Mouse (Mus musculus) urinary bladder, postnatal 14 days (tissue): ENCODE measurements around the gene Ikzf2.

Experiments
- DNase-seq: peaks from one replicate; pipeline ENCODE4 v3.0.0; 2021; ENCODE audit warnings: low spot score

Gene Ikzf2

DNA sequence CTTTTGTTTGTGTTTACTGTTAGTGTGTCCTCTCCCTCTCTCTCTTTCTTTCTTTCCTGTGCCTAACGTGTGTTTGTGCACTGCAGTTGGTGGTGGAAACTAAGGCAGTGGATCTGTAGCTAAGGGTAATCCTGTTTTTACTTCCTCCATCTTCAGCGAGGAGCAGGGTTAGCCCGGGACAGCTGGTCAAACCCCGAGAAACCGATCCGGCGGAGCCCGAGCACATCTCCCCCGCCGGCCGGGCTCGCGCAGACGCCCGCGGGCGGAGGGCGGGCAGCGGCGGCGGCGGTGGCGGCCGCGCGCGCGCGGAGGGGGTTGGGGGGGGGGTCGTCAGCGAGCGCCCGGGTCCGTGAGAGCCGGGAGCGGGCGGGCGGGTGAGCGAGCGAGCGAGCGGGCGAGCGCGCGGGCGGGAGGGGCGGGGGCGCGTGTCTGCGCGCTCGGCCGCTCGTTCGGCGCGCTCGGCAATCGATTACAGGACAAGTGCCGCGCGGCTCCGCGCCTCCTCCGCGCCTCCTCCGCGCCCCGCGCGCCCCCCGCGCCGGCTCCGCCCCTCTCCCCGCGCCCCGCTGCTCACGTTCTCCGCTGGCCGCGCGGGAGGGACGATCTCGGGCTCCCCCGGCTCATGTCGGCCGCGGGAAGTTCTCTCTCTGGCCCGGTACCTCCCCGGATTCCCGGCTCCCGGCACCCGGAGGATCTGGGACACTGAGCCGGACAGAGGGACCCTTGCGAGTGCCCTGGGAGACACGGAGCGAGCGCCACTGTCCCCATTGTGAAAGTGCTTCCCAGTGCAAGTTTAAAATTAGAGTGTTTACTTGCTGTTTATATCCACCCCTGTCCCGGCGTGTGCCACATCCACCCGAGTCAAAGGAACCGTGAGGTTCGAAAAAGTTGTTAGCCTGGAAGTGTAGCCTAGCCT lies at the start of gene Ikzf2:
TSS of gene Ikzf2 (minus strand) at position 170 of the 916 bp plus-strand sequence.
- DNase-seq, result peak; percentile 80

DNA sequence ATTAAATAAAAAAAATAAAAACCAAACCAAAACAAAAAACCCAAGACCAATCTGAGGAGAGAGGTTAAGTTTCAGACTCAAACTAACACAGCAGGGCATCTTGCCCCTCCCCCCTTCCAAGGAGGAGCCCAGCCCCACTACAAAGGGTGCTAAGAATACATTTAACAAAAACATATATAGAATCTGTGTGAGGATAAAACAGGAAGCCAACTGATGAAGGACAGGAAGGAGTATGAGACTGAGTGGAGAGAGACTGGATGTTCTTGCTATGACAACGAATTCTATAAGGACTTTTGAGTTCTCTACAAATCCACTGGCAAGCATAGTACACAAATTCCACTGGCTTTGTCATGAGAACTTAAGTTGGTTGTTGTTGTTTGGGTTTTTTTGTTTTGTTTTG lies 42.7 kb upstream of the Ikzf2 start:
- no peak for DNase-seq

DNA sequence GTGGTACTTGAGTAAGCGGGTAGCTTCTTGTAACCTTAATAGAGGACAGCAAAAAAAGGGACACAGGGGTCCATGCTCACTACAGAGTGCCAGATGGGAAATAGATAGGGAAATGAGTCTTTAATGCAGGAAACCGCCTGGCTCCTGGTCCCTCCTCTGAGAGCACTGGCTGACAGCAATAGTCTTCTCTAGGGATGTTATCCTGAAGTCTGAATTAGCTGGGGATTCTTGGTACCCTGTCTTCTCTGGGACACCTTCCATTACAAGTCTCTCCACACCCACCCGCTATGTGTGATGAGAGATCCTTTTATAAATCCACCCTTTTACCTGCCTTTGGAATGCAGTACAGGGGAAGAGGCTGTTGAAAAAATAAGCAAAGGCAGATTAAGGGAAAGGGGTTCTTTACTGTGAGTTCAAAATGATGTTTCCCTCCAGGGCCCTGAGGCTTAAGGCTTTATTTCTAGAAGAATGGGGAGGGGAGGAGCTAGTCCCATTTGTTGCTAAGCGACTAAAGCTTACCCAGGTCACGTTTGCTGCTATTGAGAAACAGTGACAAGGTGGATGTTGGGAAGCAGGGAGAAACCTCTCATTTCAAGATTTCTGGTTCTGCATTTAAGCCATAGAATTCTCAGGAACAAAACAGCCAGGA lies 42.1 kb upstream of the Ikzf2 start:
- DNase-seq, result no peak

DNA sequence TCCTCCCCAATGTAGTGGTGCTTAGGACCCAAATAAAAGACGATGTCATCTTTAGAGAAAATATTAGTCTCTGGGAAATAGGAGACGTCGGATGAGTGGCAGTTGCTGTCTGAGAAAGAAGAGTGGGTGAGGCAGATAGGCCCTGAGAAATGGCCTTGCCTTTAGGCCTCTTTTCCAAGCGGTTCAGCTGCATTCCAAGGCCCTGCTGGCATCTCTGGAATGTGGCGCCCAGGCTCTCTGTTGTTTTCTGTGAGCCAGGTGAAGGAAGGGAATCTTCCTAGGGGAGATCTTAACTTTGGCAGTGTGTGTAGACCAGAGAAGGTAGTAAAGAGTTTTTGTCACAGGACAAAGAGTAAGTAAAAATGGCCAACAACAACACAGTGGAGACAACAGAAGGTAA lies 40.9 kb upstream of the Ikzf2 start:
- DNase-seq, result peak; percentile 39

DNA sequence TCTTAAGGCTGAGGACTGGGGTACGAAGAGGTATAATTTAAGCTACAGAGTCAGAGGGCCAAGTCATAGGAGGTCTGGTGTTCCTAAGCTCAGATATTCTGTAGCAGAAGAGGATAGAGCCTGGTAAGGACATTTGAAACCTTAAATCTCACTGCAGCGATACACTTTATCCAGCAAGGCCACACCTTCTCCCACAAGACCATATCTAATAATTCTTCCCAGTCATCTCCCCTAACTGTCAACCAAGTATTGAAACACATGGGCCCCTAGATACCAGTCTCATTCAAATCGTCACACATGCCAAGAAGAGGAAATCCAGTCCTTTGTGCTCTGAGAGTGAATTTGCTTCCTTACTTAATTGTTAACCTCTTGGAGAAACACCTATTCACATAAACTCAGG lies 30.1 kb upstream of the Ikzf2 start:
- DNase-seq, result no peak

DNA sequence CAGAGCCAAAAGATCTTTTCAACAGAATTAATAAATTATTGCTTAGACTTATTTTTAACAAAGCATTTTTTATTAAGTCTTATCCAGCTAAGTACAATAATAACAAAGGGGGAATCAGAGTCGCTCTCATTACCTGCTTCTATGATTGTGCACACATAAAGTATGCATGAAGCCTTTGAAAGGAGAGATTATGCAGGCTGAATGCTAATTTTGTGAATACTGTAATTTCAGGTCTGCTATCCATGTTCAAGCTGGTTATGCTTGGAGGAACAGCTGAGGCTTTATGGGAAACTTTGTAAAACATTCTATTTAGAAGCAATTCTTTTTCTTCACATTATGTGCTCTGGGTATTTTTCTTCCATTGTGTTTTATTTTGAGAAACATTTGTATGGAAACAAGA lies 21.5 kb upstream of the Ikzf2 start:
- DNase-seq, result no peak

DNA sequence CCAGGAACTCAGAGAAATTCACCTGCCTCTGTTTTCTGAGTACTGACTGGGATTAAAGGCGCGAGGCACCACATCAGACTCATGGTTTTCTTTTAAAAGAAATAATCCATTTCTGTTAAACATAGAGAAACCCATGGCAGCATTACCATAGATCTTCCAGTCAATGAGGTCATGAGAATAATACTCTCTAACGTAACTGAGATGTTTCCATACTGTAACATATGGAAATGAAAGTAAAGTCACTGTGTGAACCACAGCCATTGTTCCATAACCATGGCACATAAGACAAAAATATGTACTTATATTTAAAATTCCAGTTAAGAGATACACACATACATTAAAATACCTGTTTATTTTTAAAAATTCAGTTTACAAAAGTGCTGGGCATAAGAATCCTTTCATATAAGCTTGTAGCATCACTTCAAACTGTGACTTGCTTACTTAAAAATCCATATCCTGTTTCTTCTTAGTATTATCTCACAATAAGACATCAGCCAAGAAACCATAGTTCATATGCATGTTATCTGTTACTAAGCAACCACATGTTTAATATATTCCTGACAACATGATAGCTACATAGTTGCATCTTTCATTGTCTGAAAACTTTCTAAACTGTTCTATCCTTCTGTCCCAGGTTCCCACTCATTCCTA lies 16.6 kb upstream of the Ikzf2 start:
- DNase-seq, result no peak

DNA sequence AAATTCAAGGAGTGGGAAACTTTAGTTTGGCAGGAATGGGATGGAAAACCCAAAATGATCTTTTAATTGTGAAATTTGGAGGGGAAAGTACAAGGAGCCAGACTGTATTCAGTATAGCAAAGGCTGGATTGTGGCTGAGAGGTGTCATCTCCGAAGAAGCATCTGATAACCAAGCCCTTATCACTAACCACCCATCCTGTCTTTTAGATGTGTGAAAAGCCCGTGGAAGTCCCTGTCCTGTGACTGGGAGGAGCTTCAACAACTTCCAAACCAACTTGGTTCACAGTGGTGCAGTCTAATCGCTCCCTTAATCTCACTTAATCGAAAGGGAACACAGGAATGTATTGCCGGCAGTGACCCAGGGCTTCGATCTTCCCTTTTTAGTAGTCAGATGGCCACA lies 4.9 kb upstream of the Ikzf2 start:
- no peak for DNase-seq

DNA sequence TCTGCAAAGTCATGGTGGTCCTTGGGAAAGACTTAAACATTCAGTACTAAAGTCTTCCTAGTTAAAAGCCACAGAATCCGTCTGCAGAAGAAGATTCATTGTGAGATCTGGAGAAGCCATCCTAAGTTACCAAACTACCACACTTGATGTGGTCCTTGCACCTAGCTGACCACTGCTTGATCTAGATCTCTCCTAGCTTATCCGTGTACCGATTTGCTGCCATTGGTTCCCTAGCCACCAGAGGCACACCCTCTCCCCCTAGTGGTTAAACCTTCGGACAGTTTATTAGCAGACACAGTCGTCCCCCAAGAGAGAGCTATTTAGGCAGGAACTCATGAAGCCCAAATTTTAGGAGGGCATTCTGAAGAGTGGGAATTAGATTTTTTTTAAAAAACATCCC lies 1.9 kb upstream of the Ikzf2 start:
- peak; percentile 66 for DNase-seq

DNA sequence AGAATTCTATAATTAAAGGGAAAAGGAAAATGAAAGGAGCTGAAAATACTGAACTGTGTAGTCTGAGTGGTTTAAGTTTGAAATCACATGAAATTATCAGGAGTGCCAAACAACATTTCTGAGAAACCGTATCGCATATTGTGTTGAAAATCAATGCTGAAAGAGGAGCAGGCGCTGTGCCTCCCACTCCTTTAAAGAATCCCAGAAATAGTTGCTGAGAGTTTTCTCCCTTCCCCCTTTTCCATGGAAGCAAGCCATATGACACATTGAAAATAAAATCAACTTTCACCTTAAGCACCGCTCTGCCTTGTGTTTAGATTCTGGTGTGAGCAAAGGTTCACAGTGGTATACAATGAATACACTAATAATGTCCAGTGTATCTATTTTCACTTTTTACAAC lies 1.1 kb upstream of the Ikzf2 start:
- no peak for DNase-seq

DNA sequence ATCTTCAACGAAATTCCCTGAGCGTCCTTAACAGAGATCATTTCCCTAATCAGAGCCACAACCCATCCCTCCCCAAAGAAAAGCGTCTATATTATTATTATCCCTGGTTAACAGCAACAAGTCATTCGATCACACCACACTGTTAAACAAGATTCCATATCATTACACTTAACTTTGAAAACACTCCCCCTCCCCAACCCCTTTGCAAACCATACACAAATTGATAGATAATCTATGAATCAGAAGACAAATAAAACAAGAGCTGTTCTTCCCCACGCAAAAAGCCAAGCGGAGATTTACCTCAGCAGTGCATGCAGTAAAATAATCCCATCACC lies 337 bp downstream of the Ikzf2 start:
- no peak for DNase-seq

DNA sequence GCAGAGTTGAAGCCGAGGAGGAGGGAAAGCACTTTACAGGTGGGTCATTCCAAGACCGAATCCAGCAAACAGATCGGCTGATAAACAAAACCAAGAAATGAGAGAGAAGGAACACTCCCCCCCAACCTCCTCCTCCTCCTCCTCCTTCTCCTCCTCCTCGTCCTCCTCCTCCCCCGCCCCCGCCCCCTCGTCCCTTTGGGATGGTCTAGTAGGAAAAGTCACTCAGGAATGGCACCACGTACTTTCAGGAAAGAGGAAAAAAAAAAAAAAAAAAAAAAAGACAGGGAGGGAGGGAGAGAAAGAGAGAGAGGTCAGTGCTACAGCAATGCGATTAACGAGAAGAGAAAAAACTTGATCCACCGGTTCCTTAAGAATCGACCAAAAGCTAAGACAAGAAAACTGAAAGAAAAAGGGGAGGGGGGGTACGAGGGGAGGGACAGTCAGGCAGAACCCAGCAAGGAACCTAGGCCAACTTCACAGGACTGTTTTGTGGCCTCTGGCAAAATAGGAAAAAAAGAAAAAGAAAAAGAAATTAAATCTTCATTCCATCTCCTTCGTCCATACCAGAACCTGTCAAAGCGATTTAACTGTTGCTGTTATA lies 1.1 kb downstream of the Ikzf2 start:
- no peak for DNase-seq

DNA sequence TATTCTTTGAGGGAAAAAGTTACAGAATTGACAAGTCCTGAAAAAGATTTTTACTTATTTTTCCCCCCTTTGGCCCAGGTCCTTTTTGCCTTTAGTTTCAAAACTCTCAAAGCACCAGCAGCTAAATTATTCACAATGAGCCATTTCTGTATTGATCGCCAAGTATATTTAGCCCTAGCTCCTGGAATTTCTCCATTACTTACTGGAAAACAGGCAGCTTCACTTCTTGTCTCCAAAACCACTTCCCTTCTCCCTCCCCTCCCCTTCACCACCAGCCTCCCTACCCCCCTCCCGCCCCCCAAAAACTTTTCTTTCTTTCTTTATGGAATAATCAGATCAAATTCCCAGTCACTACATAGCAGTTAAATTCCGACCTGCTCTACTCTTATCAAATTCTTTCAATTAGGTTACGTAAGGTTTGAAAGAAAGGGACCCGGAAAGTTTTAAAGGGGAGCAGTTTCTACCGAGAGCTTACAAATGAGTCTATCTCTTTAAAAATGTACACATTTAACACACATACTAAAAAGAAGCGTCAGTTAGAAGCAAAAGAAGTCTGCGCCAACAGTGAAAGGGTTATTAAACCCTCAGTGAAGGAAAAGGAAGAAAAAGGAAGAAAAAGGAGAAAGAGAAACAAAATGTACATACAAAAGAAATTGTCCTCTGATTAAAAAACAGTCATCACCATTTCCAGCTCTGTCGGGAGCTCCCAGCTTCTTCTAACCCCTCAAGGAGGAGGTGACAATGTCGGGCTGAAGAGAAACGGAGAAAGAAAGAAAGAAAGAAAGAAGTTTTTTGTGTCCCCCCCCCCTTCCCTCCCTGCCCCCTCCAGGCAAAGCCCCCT lies 1.8 kb downstream of the Ikzf2 start:
- no peak for DNase-seq

DNA sequence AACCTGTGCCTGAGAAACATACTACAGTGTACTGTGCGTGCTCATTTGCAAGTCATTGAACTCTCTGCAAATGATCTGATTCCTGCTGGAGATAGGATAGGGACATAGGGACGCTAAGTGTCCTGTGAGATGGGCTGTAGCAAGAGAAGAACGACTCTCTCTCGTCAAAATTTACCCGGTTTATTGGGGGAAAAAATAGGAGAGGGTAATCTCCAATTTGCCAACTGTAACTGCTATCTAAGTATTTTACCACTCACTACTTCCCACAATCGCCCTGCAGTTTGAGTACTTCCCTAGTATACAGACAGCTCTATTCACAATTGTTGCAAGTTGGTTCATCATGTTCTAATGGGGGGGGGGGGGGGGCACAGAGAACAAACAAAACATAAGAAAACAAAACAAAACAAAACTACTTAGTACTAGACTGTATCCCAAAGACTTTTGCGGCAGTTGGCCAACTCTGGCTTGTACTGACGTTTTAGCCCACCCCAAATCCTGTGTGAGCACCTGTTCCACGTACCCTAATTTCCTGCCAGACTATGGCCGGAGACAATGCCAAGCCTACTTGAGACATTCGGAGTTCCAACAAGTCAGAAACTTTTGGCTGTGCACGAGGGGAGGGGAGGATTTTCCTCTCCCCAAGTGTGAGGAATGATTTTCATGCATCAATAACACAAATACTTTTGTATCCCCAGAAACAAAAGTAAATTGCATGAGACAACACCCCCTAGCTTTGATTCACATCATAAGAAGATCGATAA lies 2.6 kb downstream of the Ikzf2 start:
- no peak for DNase-seq

DNA sequence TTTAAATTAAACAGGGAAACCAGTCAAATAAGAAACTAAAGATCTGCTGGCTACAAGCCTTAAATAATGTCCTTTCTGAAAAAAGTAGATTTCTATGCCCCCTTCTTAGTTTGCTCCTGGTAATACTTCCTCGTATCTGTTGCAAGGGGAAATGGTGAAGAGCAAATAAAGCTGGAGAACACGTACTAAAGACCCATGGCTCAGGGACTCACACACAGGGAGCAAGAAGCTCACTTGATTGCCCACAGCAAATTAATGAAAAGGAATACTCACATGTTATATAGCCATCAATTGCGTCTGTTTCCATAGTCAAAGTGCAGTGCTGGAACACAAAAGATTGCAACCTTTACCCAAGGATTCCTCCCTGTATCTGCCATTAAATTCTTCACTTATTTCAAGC lies 3.2 kb downstream of the Ikzf2 start:
- no peak for DNase-seq

DNA sequence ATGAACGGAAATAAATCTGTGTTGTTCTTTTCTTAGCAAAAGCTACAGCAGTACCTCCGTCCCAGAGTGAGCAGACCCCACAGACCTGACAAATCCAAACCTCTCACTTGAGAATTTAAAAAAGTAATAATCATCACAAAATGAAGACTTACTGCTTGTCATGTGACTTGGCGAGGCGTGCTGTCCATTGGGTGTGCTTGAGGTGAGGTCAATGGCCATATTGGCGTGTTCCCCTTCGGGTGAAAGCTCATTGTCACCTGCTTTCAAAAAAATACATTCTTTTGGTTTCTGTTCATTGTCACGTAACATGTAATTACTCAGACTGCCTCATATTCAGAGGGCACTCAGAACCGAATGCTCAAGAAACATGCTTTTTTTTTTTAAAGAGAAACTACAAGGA lies 4.0 kb downstream of the Ikzf2 start:
- DNase-seq, result no peak

DNA sequence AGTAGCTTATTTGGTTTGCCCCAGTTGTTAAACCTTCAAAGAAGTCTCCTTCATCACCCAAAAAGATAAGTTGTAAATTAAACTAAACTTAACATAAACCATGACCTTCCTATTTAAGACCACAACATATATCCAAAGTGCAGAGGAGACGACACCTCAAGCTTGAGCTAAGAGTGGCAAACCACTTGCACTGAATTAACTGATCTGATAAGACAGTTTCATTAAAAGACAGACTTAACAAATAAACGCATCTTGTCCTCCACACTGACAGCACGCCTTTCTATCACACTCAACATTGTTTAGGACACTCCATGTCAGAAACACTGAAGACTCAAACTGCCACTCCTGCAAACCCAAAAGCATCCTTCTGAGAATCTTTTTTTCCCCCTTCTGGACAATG lies 4.8 kb downstream of the Ikzf2 start:
- DNase-seq, result no peak

DNA sequence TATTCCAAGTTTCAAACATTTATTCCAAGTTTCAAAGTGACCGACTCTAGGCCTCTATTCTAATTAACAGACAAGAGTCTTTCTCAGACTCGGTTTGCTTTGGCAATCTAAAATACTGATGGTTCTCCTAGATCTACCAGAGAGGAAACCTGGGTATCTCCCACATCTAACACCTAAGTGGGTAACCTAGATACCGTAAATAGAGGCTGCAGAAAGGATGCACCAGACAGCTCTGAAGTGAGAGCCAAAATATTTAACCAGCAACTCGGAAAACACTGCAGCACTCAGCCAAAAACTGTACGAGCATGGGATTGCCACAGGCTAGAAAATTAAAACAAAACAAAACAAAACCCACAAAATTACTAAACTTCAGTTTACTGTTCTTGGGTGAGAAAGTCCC lies 6.0 kb downstream of the Ikzf2 start:
- DNase-seq, result no peak

DNA sequence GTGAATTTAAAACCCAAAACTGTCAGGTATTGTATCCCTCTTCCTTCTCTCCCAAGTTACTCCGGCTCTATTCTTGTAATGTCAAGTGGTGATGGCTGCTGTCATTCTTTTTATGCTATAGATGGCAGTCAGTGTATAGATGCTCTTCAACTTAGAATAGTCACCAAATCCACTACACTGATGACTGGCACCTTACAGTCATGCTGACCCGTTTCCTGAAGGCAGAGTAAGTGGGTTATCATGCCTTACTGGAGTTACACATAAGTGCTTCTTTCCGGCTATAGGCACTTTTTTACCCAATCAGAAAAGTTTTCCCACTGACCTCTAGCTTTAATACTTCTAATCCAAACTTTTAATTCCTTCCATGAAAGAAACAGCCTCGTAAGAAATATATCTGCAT lies 6.5 kb downstream of the Ikzf2 start:
- DNase-seq, result no peak

DNA sequence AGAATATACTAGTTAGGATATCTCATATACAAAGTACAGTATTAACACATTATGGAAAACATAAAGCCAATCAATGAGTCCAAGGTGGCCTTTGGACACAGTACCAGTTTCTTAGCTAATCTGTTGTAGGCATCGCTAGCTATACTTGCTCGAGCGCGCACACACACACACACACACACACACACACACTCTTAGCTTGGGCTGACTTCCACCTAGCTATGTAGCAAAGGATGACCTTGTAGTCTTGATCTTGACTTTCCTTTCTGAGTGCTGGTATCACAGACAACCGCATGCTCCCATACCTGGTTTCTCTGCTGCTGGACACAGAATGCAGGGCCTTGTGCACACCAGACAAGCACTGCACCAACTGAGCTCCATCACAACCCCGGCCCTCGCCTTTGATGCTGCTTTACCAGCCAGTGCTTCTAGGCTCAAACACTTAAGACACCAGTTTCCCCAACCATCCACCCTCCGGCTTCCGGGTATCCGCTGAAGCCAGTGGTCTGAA lies 17.1 kb downstream of the Ikzf2 start:
- no peak for DNase-seq

DNA sequence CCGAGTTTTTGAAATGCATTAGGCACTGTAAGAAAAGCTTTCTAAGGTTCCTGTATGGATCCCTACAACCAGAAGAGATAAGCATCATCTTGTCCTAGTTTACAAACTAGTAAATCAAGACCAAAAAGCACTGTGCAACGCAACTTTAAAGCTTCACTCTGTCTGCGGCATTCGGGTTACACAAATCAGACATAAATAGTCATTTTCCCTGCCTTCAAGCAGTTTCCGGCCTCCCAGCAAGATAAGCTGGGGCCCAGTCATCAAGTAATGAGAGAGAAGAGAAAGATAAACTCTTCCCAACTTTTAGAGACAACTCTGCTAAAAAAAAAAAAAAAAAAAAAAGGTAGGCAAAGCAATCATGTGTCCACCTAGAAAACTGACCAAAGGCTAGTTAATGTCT lies 19.6 kb downstream of the Ikzf2 start:
- no peak for DNase-seq
